Mouse (Mus musculus): ENCODE data around the gene Gm10295. TPM values are rescaled to one million over a fixed set of nuclear protein-coding genes. Genes with fewer than 3 reads are reported as not detected.

The Gm10295 gene
- not detected in 2 replicates for polyA plus RNA-seq (2016; fragmentation: Nextera tagmentation; extraction: Ambion mirVana)

DNA sequence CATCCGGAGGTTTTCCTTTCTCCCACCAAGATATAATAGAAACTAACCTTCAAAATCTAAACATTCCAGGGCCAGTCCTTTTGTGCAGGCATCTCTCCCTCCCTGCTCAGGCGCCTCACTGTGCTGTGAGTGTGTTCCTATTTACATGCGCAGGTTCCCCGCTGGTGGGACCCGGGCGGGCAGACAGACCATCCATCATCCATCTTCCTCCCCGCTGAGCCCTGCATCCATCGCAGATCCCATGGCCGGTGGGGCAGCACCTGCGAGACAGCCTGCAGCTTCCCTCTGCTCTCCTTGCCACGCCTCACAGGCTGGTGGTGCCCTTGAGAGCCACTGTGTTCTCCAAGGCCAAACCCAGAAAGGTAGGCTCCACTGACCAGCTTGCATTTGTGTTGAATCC is at the start of gene Gm10295:
Gene Gm10295, minus strand, starts transcription at position 122 of the 400 bp plus-strand sequence.
- Histone ChIP-seq H3K9ac (no peak within 1 kb of the TSS), H3K4me3 (no peak within 1 kb of the TSS), H3K4me2 (replicated peaks) (peak within 1 kb of the TSS; percentile 16), H3K36me3 (no peaks in the 10 kb centered on the region), H3K27ac (no peak within 1 kb of the TSS), H3K4me1 (no peaks in the 10 kb centered on the region), H3K27me3 (no peaks in the 10 kb centered on the region), H3K9me3 (no peaks in the 10 kb centered on the region)
- no peak for ATAC-seq (ENCODE audit: insufficient number of reproducible peaks, insufficient read depth, low FRiP score, low TSS enrichment)
- 22% methylated on average over 11 of the region's 11 CpGs for WGBS

DNA sequence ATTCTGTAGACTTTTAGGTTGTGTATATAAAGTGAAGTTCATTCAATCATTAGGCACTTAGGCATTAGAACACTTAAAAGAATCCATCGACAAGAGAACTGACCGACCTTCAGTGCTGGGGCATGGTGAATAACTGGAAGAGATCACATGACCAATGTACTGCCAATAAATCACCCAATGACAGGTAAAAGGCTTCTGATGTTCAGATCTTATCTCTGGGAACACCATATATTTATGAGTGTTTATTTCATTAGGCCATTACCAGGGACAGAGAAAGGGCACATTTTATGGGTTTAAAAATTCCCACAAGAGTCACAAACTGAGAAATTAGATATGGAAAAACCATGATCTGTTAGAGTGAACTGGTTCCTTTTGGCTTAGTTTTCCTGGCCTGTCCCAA is 49.7 kb upstream of the Gm10295 start:
- Histone ChIP-seq H3K9ac (no peak overlapping the region), H3K9me3 (no peaks in the 10 kb centered on the region), H3K36me3 (no peaks in the 10 kb centered on the region), H3K4me3 (no peak overlapping the region), H3K27me3 (no peaks in the 10 kb centered on the region), H3K4me2 (replicated peaks) (no peak overlapping the region), H3K4me1 (no peaks in the 10 kb centered on the region), H3K27ac (no peak overlapping the region)
- 87% methylated on average over 2 of the region's 2 CpGs for WGBS
- ATAC-seq (ENCODE audit: insufficient number of reproducible peaks, insufficient read depth, low FRiP score, low TSS enrichment) = no peak

DNA sequence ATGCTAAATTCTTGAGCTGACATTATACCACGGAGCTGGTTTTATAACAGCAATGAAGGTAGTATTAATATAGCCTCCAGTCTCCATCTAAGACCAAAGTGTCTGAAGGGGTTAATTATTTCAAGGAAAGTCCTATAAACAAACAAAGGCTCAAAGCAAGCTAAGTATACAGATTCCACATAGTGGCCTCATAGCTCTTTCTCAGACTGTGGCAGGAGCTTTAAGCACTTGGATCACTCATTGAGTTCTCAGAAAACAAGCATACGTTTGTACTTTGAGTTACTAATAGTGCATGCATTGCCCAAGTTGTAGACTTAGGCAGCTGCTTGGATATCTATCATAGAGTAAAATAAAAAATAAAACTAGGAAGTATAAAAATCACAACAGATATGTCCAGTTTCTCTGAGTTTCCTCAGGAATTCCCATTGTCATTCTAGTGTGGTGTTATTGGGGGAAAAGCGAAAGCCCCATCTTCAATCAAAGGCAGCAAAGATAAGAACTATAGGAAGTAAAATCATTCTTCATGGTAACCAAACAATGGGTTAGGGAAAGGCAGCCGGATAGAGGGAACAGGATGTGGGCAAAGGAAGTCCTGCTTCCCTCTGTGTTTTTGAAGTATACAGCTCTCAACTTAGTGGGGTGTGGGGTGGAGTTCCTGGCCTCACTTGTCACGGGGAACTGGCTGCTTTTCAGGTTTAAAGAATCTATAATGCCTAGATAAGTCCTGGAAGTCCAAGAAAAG is 48.8 kb upstream of the Gm10295 start:
- Histone ChIP-seq H3K27me3 (no peaks in the 10 kb centered on the region), H3K9me3 (no peaks in the 10 kb centered on the region), H3K4me3 (no peak overlapping the region), H3K4me2 (replicated peaks) (no peak overlapping the region), H3K36me3 (no peaks in the 10 kb centered on the region), H3K4me1 (no peaks in the 10 kb centered on the region), H3K27ac (no peak overlapping the region), H3K9ac (no peak overlapping the region)
- WGBS = 65% methylated on average over 5 of the region's 5 CpGs
- no peak for ATAC-seq (ENCODE audit: insufficient number of reproducible peaks, insufficient read depth, low FRiP score, low TSS enrichment)

DNA sequence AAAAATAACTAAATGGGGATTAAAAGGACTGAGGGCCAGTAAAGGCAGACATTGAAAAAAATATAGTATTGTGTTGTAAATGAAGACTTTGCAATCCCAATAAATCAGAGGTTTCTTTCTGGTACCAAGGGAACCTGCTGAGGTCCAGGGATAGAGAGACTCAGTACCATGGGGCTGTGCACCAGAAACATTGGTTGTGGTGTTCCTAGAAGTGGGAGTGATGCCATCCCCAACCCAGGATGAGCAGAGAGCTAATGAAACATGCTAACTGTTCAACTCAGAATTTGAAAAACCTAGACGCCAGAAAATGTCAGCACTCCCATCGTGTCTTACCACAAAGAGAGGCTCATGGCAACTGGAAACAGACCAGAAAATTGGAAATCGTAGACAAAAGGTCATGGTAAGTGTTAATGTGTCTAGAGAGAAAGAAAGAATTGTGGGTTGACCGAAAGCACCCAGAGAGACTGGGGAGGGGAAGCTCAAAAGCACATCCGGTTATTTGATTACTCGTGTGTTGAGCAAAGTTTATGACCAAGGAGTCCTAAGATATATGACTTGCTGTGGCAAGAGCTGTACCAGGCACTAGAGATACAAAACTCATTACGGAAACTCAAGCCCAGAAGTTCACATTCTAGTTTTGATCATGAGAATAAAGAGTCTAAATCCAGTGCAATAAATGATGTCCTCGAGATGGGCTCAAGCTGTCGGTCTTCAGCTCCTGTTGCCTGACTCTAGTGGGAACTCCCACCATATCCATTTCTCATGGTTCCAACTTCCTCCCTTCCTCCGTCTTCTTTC is 47.9 kb upstream of the Gm10295 start:
- H3K27ac ChIP-seq = no peak overlapping the region
- ATAC-seq (ENCODE audit: insufficient number of reproducible peaks, insufficient read depth, low FRiP score, low TSS enrichment) = no peak
- no peaks in the 10 kb centered on the region for H3K9me3 ChIP-seq
- H3K27me3 ChIP-seq = no peaks in the 10 kb centered on the region
- no peak overlapping the region for H3K4me3 ChIP-seq
- H3K4me2 ChIP-seq (replicated peaks) = no peak overlapping the region
- H3K4me1 ChIP-seq = no peaks in the 10 kb centered on the region
- 82% methylated on average over 10 of the region's 10 CpGs for WGBS
- H3K9ac ChIP-seq = no peak overlapping the region
- H3K36me3 ChIP-seq = no peaks in the 10 kb centered on the region

DNA sequence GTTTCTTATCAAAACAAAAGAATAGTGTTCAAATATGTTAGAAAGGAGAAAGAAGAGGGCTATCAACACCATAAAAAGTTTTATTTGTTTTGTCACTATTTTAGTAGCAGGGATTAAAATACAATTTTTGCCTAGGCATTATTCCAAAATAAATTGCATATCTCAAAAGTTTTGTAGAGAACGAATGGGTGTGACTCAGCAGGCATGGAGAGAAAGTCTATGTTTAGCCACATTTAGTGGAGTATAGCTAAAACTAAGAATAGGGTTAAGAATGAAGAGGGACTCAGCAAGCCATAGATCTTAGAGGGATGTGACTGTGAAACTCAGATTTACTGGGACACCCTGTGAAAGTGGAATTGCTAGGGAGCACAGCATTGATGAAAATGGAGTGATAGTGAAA is 47.1 kb upstream of the Gm10295 start:
- Histone ChIP-seq H3K9ac (no peak overlapping the region), H3K27me3 (no peaks in the 10 kb centered on the region), H3K4me2 (replicated peaks) (no peak overlapping the region), H3K4me1 (no peaks in the 10 kb centered on the region), H3K36me3 (no peaks in the 10 kb centered on the region), H3K9me3 (no peaks in the 10 kb centered on the region), H3K4me3 (no peak overlapping the region), H3K27ac (no peak overlapping the region)
- no peak for ATAC-seq (ENCODE audit: insufficient number of reproducible peaks, insufficient read depth, low FRiP score, low TSS enrichment)
- 83% methylated on average over 1 of the region's 1 CpGs for WGBS

DNA sequence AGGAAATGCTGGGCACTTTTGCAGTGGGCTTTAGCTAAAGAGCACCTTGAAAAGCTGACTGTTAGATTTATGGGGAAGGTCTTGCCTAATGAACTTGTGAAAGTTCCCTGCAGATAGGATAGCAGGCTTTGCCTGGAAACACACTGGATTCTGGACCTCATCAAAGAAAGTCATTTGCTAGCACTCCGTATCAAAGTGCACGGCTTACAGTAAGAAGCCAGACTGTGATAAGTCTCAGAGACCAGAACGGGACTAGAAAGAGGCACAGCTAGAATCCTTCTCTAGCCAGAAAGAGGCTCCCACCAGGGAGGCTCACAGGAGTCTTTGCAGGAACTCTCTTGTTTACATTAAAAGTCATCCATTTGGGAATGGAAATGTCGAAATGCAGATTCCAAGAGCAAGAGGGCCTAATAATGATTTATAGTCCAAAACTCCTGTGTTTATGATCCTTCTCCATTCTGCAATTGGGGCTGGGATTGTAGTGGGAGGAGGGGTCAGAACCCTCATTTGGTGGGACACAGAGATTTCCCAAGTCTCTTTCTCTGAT is 41.6 kb upstream of the Gm10295 start:
- no peaks in the 10 kb centered on the region for H3K36me3 ChIP-seq
- no peaks in the 10 kb centered on the region for H3K9me3 ChIP-seq
- H3K27me3 ChIP-seq = no peaks in the 10 kb centered on the region
- H3K4me1 ChIP-seq = no peaks in the 10 kb centered on the region
- H3K27ac ChIP-seq = no peak overlapping the region
- 59% methylated on average over 4 of the region's 4 CpGs for WGBS
- no peak overlapping the region for H3K9ac ChIP-seq
- no peak for ATAC-seq (ENCODE audit: insufficient number of reproducible peaks, insufficient read depth, low FRiP score, low TSS enrichment)
- H3K4me2 ChIP-seq (replicated peaks) = no peak overlapping the region
- no peak overlapping the region for H3K4me3 ChIP-seq

DNA sequence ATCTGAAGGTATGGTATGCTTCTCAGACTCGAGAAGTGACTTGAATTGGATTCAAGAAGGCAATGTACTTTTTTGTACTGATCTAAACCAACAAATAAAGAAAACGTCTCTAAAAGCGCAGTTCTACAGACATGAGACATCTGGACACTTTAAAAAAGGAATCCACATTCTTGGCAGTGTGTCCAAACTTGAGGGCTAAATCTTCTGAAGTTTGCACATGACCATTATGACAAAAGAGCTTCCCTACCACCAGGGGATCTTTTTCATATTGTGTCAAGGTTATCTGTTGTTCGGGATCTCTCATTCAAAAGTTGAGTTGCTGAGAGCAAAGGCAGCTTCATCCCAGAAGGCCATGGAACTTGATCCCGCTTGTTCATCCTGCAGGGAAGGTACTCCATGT is 40.0 kb upstream of the Gm10295 start:
- Histone ChIP-seq H3K9ac (no peak overlapping the region), H3K27me3 (no peaks in the 10 kb centered on the region), H3K36me3 (no peaks in the 10 kb centered on the region), H3K4me1 (no peaks in the 10 kb centered on the region), H3K4me3 (no peak overlapping the region), H3K27ac (no peak overlapping the region), H3K4me2 (replicated peaks) (no peak overlapping the region), H3K9me3 (no peaks in the 10 kb centered on the region)
- no peak for ATAC-seq (ENCODE audit: insufficient number of reproducible peaks, insufficient read depth, low FRiP score, low TSS enrichment)
- 78% methylated on average over 5 of the region's 5 CpGs for WGBS

DNA sequence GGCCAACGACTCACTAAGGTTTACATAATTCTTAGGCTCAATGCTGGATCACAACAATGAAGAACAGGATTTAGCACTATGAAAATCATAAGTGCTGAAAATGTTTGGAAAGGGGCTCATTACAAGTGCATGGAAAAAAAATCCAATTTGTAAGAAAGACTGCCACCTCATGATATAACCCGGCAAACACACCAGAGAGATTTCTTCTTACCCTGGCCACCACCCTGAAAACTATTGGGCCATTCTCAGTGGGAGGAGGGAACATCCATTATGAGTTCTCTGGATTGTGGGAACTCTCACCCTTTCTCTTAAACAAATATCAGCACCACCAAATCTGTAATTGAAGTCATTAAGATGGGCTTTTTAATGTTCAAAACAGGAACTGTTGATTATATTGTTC is 39.0 kb upstream of the Gm10295 start:
- ATAC-seq (ENCODE audit: insufficient number of reproducible peaks, insufficient read depth, low FRiP score, low TSS enrichment) = no peak
- no peaks in the 10 kb centered on the region for H3K36me3 ChIP-seq
- no peak overlapping the region for H3K4me3 ChIP-seq
- H3K27me3 ChIP-seq = no peaks in the 10 kb centered on the region
- H3K4me1 ChIP-seq = no peaks in the 10 kb centered on the region
- no peak overlapping the region for H3K27ac ChIP-seq
- 82% methylated on average over 2 of the region's 2 CpGs for WGBS
- H3K9me3 ChIP-seq = no peaks in the 10 kb centered on the region
- no peak overlapping the region for H3K9ac ChIP-seq
- H3K4me2 ChIP-seq (replicated peaks) = no peak overlapping the region

DNA sequence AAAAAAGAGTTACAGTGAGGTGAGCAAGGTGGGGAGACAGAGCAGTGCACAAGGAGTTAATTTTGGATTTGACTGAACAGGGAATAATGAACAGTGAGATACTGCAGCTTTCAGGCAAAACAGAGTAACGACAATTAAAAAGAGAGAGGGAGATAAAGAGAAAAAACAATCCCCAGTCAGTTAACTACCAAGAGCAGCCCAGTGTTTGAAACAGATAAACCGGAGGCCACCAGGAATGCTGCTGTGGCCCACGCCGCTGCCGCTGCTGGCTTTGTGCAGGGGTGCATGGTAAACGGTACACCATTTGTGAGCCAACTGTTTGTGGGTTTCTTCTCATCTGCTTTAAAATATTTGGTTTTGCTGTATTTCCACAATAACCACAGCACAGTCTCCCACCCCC is 34.8 kb upstream of the Gm10295 start:
- no peaks in the 10 kb centered on the region for H3K27me3 ChIP-seq
- H3K4me1 ChIP-seq = peaks cover 14% of the 10 kb centered on the region
- H3K4me3 ChIP-seq = no peak overlapping the region
- no peaks in the 10 kb centered on the region for H3K9me3 ChIP-seq
- H3K9ac ChIP-seq = no peak overlapping the region
- no peak overlapping the region for H3K27ac ChIP-seq
- ATAC-seq (ENCODE audit: insufficient number of reproducible peaks, insufficient read depth, low FRiP score, low TSS enrichment) = no peak
- H3K36me3 ChIP-seq = no peaks in the 10 kb centered on the region
- 32% methylated on average over 6 of the region's 6 CpGs for WGBS
- H3K4me2 ChIP-seq (replicated peaks) = no peak overlapping the region

DNA sequence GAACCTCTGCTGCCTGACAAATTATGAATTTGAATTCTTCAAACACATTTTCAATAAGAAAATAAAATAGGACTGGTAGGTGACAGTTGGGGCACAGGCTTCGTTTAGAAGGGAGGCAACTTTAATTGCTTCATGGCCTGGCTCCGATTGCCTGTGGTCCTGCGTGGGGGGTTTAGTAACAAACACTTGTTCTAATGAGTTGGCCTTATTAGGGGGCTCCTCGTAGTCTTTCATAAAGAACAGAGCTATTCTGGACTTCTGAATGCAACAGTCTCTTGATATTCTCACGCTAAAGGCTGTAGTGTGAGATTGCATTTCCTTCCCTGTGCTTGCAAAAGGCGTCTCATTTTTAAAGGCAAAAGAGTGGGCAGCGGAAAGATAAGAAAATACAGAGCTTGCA is 33.6 kb upstream of the Gm10295 start:
- H3K9ac ChIP-seq = no peak overlapping the region
- no peak for ATAC-seq (ENCODE audit: insufficient number of reproducible peaks, insufficient read depth, low FRiP score, low TSS enrichment)
- no peak overlapping the region for H3K27ac ChIP-seq
- no peaks in the 10 kb centered on the region for H3K27me3 ChIP-seq
- H3K4me2 ChIP-seq (replicated peaks) = no peak overlapping the region
- no peaks in the 10 kb centered on the region for H3K36me3 ChIP-seq
- no peaks in the 10 kb centered on the region for H3K9me3 ChIP-seq
- WGBS = 43% methylated on average over 7 of the region's 7 CpGs
- no peak overlapping the region for H3K4me3 ChIP-seq
- H3K4me1 ChIP-seq = peaks cover 14% of the 10 kb centered on the region

DNA sequence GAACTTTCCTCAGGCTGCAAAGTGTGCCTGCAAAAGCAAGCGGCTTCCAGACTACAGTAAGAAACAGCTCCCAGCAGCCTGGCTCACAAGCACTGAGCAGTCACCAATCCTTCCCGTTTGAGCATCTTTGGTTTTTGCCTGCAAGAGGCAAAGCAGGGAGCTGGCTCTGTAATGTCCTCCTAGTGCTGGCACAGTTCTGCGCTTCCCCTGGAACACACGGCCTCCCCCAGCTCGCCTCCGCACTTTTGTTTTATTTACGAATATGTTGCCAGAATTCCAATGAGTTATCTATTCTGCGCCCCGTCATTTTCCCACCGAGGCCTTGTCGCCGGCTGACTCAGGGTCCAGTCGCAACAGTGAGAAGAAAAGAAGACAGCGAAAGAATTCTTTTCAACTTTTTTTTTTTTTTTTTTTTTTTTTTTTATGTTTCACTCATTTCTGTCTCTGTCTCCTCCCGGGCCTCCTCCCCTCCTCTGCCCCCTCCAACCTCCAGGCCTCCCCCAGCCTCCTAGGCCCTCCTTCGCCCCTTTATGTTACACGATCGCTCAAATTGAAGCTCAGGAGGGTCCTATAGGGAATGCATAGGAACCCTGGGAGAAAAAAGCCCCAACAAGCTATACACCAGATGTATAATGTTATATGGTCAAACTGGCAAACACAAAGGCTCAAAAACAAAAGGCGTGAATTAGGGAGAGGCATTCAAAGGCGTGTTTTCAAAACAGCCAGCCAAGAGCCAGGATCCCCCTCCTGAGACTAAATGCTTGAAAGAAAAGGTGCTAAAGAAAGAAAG is 32.3 kb upstream of the Gm10295 start:
- ATAC-seq (ENCODE audit: insufficient number of reproducible peaks, insufficient read depth, low FRiP score, low TSS enrichment) = 0 out of 2 replicates have a peak, but pooled peaks have one; percentile 47
- Histone ChIP-seq H3K27me3 (no peaks in the 10 kb centered on the region), H3K9ac (no peak overlapping the region), H3K4me2 (replicated peaks) (peak overlapping the region; percentile 39), H3K9me3 (no peaks in the 10 kb centered on the region), H3K4me3 (no peak overlapping the region), H3K27ac (peak overlapping the region; percentile 65; the same call in 1 of the 2 replicates), H3K36me3 (no peaks in the 10 kb centered on the region), H3K4me1 (peaks cover 14% of the 10 kb centered on the region)
- WGBS = 19% methylated on average over 20 of the region's 20 CpGs
